Mouse (Mus musculus): ENCODE data around the gene F930015N05Rik. TPM values are rescaled to one million over a fixed set of nuclear protein-coding genes. Genes with fewer than 3 reads are reported as not detected.

Gene F930015N05Rik
- total RNA-seq, 2 experiments from 2014 or later, result not detected

GRCm38 (mm10) chr11:64396331-64396881 is 40.0 kb downstream of the F930015N05Rik start:
- intact Hi-C loops (cut with DNase I; ENCODE audit: low total_unique reads), result no loop called here
- no peak for DNase-seq

DNA sequence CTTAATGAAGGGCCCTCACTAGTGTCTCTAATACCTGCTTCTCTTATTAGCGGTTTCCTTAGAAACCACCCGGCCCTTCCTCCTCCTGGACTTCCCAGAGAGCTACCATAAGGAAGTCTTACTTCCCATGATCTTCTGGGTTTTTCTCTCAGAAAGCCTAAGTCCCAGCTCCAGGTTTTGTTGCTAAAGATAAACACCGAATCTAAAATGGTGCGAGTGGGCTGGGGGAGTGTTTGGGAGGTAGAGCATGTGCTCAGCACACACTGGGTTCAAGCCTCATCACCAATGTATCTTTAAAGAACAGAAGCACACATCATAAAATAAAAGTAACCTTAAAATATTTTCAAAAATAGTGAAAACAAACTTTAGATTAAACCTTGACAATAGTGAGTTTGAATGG is 50.1 kb downstream of the F930015N05Rik start:
- DNase-seq, result no peak
- intact Hi-C loops (cut with DNase I; ENCODE audit: low total_unique reads), result no loop called here

Other genes starting within 250 kb of the F930015N05Rik start
- under 1 TPM; 0.35 to 0.51 TPM for gene Hs3st3a1, start 1.3 kb downstream of the F930015N05Rik start, total RNA-seq (2021)